Mouse (Mus musculus): ENCODE data around the gene Stard9. TPM values are rescaled to one million over a fixed set of nuclear protein-coding genes. Genes with fewer than 3 reads are reported as not detected.
"Not testable (repeated sequence)": the region's sequence is repeated elsewhere in the genome, so short reads cannot be mapped to it uniquely, and the experiment has no call there.

Gene Stard9
- total and polyA plus RNA-seq, 2 experiments: 1.4 to 3.3 TPM

DNA sequence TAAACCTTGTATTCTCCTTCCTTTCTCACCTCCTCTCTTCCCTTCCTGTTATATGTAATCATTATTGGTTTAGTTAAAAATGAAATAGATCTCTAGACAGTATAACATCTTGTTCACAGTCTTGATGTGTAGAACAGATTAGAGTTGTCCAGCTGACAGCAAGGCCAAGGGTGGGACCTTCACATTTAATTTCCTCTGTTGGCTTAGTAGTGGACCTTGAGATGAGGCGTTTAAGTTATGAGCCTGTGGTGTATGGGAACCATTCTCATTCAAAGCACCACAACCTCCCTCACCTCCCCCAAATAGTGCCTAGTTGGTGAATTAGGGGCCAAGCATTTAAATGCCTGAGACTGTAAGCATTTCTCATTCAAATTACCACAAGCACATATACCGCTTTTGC is 38.5 kb downstream of the Stard9 start:
- Histone ChIP-seq H3K27me3 (ENCODE audit: control insufficient read depth, insufficient read depth, low read length) (no peaks in the 10 kb centered on the region), H3K9ac (ENCODE audit: low read depth, low read length) (no peak overlapping the region), H3K36me3 (ENCODE audit: control insufficient read depth, insufficient read depth, low read length) (no peaks in the 10 kb centered on the region), H3K27ac (replicated peaks; ENCODE audit: insufficient read depth, low read depth, low read length) (no peak overlapping the region), H3K79me2 (ENCODE audit: control insufficient read depth, insufficient read depth, low read length) (no peaks in the 10 kb centered on the region), H3K4me1 (ENCODE audit: control insufficient read depth, insufficient read depth, low read length) (peaks cover 2% of the 10 kb centered on the region; the same call in 1 of the 2 replicates), H3K4me3 (ENCODE audit: insufficient read depth, low read depth, low read length) (no peak overlapping the region)
- TF ChIP-seq POLR2A (IDR thresholded peaks at IDR 0.05; ENCODE audit: extremely low read depth, insufficient read depth, low read length) (no peak), CTCF (IDR thresholded peaks at IDR 0.05; ENCODE audit: low read depth, low read length) (no peak)
- DNase-seq (ENCODE audit: extremely low read depth, low read depth, low spot score): no peak
- WGBS: 84% methylated on average over 2 of the region's 2 CpGs

DNA sequence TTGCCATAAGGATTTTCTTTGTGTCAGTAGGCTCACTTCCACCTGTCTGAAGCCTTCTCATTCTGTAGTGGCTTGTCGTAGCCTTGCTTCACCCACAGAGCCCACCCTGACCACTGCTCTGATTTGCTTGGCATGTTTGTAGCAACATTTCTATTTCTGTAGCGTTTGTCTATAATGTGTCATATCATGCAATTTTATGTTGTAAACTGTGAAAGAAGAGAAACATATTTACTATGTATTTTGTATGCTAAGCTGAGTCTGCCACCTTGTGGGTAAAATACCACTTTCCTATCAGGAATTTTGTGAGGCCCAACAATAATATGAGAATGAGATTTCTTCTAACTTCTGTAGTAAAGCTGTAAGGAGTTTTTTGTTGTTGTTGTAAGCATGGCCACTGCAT is 41.3 kb downstream of the Stard9 start:
- DNase-seq (ENCODE audit: extremely low read depth, low read depth, low spot score): no peak
- no peak overlapping the region for H3K27ac ChIP-seq (replicated peaks; ENCODE audit: insufficient read depth, low read depth, low read length)
- no peak overlapping the region for H3K9ac ChIP-seq (ENCODE audit: low read depth, low read length)
- no peak overlapping the region for H3K4me3 ChIP-seq (ENCODE audit: insufficient read depth, low read depth, low read length)
- no peaks in the 10 kb centered on the region for H3K36me3 ChIP-seq (ENCODE audit: control insufficient read depth, insufficient read depth, low read length)
- no peaks in the 10 kb centered on the region for H3K4me1 ChIP-seq (ENCODE audit: control insufficient read depth, insufficient read depth, low read length)
- H3K79me2 ChIP-seq (ENCODE audit: control insufficient read depth, insufficient read depth, low read length): no peaks in the 10 kb centered on the region
- H3K27me3 ChIP-seq (ENCODE audit: control insufficient read depth, insufficient read depth, low read length): no peaks in the 10 kb centered on the region
- TF ChIP-seq POLR2A (IDR thresholded peaks at IDR 0.05; ENCODE audit: extremely low read depth, insufficient read depth, low read length): no peak
- TF ChIP-seq CTCF (IDR thresholded peaks at IDR 0.05; ENCODE audit: low read depth, low read length): peak; percentile 29; the same call in 1 of the 2 replicates
- 76% methylated on average over 2 of the region's 2 CpGs for WGBS

DNA sequence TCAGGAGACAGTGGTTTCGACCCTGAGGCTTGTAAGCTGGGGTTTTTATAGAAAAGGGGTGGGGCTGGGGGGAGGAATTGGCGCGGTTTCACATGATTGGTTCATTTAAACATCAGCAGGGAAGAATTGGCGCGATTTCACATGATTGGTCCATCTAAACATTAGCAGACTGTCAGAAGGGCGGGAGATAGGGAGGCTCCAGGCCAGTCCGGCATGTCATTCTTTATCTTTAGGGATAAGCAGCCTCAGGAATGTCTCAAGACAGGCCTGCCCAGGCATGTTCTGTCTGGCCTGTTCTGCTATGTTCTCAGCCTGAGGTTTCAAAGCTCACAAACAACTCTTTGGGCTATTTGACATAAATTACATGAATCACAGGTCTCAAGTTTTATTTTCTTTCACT is 52.2 kb downstream of the Stard9 start:
- H3K4me3 ChIP-seq (ENCODE audit: insufficient read depth, low read depth, low read length); H3K27me3 ChIP-seq (ENCODE audit: control insufficient read depth, insufficient read depth, low read length); H3K36me3 ChIP-seq (ENCODE audit: control insufficient read depth, insufficient read depth, low read length); H3K79me2 ChIP-seq (ENCODE audit: control insufficient read depth, insufficient read depth, low read length); DNase-seq (ENCODE audit: extremely low read depth, low read depth, low spot score); H3K9ac ChIP-seq (ENCODE audit: low read depth, low read length); H3K4me1 ChIP-seq (ENCODE audit: control insufficient read depth, insufficient read depth, low read length); H3K27ac ChIP-seq (replicated peaks; ENCODE audit: insufficient read depth, low read depth, low read length): not testable (repeated sequence)
- 92% methylated on average over 7 of the region's 7 CpGs for WGBS

DNA sequence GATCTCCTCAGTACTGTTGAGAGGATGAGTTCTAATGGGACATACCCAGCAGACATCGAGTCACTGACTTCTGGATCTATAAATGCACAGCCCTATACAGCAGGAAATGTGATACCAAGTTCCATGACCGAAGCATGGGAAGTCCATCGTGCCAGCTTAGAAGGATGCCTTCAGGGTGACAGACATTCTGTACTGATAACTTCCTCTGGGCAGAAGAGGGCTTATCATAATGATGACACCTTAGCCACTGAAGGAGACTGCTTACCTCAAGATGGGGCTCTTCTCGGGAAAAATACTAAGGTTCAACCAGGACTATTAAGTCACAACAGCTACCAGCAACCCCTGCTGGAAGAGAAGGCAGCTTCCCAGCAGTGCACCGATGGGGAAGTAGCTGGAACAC is 68.8 kb downstream of the Stard9 start:
- Histone ChIP-seq H3K27ac (replicated peaks; ENCODE audit: insufficient read depth, low read depth, low read length) (no peak overlapping the region), H3K9ac (ENCODE audit: low read depth, low read length) (no peak overlapping the region), H3K27me3 (ENCODE audit: control insufficient read depth, insufficient read depth, low read length) (no peaks in the 10 kb centered on the region), H3K4me1 (ENCODE audit: control insufficient read depth, insufficient read depth, low read length) (no peaks in the 10 kb centered on the region), H3K4me3 (ENCODE audit: insufficient read depth, low read depth, low read length) (no peak overlapping the region), H3K79me2 (ENCODE audit: control insufficient read depth, insufficient read depth, low read length) (no peaks in the 10 kb centered on the region), H3K36me3 (ENCODE audit: control insufficient read depth, insufficient read depth, low read length) (no peaks in the 10 kb centered on the region)
- no peak for DNase-seq (ENCODE audit: extremely low read depth, low read depth, low spot score)
- WGBS: 86% methylated on average over 5 of the region's 5 CpGs
- no peak for TF ChIP-seq POLR2A (IDR thresholded peaks at IDR 0.05; ENCODE audit: extremely low read depth, insufficient read depth, low read length)
- TF ChIP-seq CTCF (IDR thresholded peaks at IDR 0.05; ENCODE audit: low read depth, low read length): no peak

DNA sequence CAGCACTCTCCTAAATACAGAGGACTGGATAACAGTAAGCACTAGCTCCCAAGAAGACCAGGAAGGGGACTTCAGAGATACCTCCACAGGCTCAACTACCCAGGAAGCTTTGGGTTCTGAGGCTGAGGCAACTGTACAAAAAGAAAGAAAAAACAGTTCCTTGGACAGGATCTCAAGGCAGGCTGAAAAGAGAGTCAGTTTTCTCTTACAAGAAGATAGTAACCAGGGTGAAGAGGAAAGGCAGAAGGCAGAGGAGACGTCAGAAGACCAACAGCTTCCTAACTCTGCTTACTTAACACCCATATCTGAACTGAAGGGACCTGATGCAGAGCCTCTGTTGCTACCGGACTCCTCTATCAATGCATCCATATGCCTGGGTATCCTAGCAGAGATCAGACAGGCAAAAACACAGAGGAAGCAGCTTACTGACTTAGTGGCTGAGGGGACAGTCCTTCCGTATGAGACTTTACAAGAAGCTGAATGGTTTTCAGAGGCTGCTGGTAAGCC is 71.5 kb downstream of the Stard9 start:
- WGBS: 90% methylated on average over 3 of the region's 3 CpGs
- Histone ChIP-seq H3K27ac (replicated peaks; ENCODE audit: insufficient read depth, low read depth, low read length) (no peak overlapping the region), H3K9ac (ENCODE audit: low read depth, low read length) (no peak overlapping the region), H3K36me3 (ENCODE audit: control insufficient read depth, insufficient read depth, low read length) (no peaks in the 10 kb centered on the region), H3K4me3 (ENCODE audit: insufficient read depth, low read depth, low read length) (no peak overlapping the region), H3K79me2 (ENCODE audit: control insufficient read depth, insufficient read depth, low read length) (no peaks in the 10 kb centered on the region), H3K27me3 (ENCODE audit: control insufficient read depth, insufficient read depth, low read length) (no peaks in the 10 kb centered on the region), H3K4me1 (ENCODE audit: control insufficient read depth, insufficient read depth, low read length) (no peaks in the 10 kb centered on the region)
- DNase-seq (ENCODE audit: extremely low read depth, low read depth, low spot score): no peak
- TF ChIP-seq CTCF (IDR thresholded peaks at IDR 0.05; ENCODE audit: low read depth, low read length): no peak
- TF ChIP-seq POLR2A (IDR thresholded peaks at IDR 0.05; ENCODE audit: extremely low read depth, insufficient read depth, low read length): no peak

DNA sequence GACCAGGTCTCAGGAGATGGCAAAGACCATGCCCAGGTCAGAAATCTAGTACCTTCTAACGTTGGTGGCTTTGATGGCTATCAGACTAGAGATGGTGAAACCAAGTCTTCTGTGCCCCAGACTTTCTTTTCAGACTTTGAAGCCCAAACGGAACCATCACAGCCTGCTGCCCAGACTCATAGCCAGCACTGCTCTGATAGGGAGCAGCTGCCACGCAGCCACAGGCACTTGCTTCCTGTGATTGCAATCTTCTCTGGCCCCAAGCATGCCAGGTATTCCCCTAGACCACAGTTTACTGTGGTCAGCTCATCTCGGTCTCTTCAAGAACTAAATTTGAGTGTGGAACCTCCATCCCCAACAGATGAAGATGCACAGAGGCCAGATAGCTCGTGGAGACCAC is 73.8 kb downstream of the Stard9 start:
- no peaks in the 10 kb centered on the region for H3K36me3 ChIP-seq (ENCODE audit: control insufficient read depth, insufficient read depth, low read length)
- H3K27me3 ChIP-seq (ENCODE audit: control insufficient read depth, insufficient read depth, low read length): no peaks in the 10 kb centered on the region

More for the DNA sequence above, 73.8 kb downstream of the Stard9 start:
- Histone ChIP-seq H3K27ac (replicated peaks; ENCODE audit: insufficient read depth, low read depth, low read length) (no peak overlapping the region), H3K4me3 (ENCODE audit: insufficient read depth, low read depth, low read length) (no peak overlapping the region), H3K4me1 (ENCODE audit: control insufficient read depth, insufficient read depth, low read length) (no peaks in the 10 kb centered on the region), H3K79me2 (ENCODE audit: control insufficient read depth, insufficient read depth, low read length) (no peaks in the 10 kb centered on the region), H3K9ac (ENCODE audit: low read depth, low read length) (no peak overlapping the region)
- DNase-seq (ENCODE audit: extremely low read depth, low read depth, low spot score): no peak
- 75% methylated on average over 5 of the region's 5 CpGs for WGBS
- TF ChIP-seq CTCF (IDR thresholded peaks at IDR 0.05; ENCODE audit: low read depth, low read length) (no peak), POLR2A (IDR thresholded peaks at IDR 0.05; ENCODE audit: extremely low read depth, insufficient read depth, low read length) (no peak)

Measured in liver, adult 2 months (tissue).